Mouse (Mus musculus): ENCODE results near the gene Olfr741.

Olfr741 gene

DNA sequence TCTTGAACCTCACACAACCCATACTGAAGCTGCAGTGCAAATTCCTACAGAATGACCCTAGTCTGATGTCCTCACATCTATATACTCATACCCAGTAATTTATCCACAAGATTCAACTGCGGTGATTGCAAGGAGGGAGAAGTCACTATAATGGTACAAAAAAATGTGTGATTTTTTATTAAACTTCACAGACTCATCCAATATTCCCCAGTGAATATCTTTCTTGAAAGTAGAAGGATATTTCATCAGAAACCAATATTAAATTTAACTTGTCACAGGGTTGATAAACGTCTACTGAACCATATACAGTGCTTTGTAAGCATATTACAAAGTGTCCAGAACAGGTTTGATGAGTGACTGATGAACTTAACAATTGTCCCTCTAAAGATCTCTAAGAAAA, at the start of gene Olfr741:
Gene Olfr741 (plus strand): TSS at position 301 of the 400 bp plus-strand sequence.
- DNase-seq (ENCODE audit: low spot score), result no peak

DNA sequence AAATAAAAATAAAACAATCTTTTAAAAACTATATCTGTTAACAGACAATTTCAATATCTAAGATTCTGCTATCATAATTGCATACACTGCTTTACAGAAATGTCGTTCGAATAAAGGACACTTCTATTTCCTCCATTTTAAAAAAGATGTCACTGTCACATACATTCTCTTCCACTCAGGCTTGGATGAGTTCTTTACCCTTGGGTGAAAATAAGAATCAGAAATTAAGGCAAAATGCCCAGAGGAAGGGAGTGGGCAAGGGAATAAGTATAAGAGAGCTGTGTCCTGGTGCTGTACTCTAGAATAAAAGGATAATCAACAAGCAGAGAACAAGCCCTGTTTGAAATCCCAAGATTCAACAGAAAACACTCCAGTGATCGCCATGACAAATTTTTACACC, 27.3 kb upstream of the Olfr741 start, which contains the start of gene Olfr740:
Gene Olfr740 (plus strand): TSS at position 301 of the 400 bp plus-strand sequence.
- no peak for DNase-seq (ENCODE audit: low spot score)

DNA sequence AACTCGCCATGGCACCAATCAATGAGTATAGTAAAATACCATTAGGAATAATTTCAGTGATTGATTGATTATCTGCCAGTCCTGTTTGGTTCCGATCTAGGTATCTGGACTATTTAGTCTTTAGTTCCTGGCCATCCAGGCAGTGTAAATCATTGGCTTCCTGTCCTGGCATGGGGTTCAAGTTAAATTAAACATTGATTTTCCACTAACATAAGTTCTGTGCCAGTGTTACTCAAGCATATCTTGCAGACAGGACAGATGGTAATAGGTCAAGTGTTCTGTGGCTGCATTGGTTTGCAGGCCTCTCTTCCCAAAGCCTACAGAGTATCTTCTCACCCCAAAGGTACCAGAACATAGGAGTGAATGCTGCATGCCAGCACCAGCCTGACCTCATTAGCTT, 5.9 kb downstream of the Olfr741 start:
- DNase-seq (ENCODE audit: low spot score), result no peak

DNA sequence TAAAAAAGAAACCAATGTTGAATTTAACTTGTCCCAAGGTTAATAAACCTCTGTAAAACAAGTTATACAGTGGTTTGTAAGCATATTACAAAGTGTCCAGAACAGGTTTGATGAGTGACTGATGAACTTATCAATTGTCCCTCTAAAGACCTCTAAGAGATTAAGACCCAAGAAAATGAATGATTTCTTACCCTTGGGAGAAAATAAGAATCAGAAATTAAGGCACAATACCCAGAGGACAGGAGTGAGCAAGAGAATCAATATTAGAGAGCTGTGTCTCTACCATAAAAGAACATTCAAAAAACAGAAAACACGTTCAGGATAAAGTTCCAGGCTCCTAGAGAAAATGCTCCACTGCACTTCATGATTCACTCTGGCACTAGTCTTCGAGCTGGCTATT, 30.8 kb downstream of the Olfr741 start, which contains the start of gene Olfr742:
Gene Olfr742 (plus strand): TSS at position 301 of the 400 bp plus-strand sequence.
- DNase-seq (ENCODE audit: low spot score), result no peak

DNA sequence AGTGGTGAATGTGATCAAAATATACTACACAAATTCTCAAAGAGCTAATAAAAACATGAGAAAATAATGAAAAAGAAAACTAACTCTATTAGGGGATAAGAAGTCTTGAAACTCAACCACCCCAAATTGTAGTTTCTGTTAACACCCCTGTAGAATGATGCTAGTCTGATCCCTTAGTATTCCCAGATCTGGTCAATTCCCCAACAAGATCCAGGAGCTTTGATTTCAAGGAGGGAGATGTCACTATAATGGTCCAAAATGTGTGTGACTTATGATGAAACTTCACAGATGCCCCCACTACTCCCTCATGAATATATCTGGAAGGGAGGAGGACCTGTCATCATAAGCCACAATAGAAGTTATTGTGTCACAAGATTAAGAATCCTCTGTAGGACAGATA, 49.0 kb downstream of the Olfr741 start, which contains the start of gene Olfr743:
Gene Olfr743 (plus strand): TSS at position 301 of the 400 bp plus-strand sequence.
- no peak for DNase-seq (ENCODE audit: low spot score)
